Mouse (Mus musculus) limb, embryonic 10.5 days (tissue): Measurements from ENCODE around the gene Capzb. TPM values are rescaled to one million over a fixed set of nuclear protein-coding genes. Genes with fewer than 3 reads are reported as not detected.

ENCODE experiments used
- DNase-seq: peaks from one replicate; pipeline ENCODE4 v3.0.0-alpha.2; 2017; ENCODE audit warnings: low spot score
- H3K27ac ChIP-seq: fragments of 300-500 bp; sonication (generic); 2 replicates; pipeline ENCODE4 v1.5.1; 2016; ENCODE audit warnings: mild to moderate bottlenecking
- H3K27me3 ChIP-seq: fragments of 300-500 bp; sonication (generic); 2 replicates; pipeline ENCODE4 v1.6.1; 2016; ENCODE audit warnings: low read depth, mild to moderate bottlenecking; ENCODE audit not compliant: poor library complexity, severe bottlenecking
- H3K36me3 ChIP-seq: fragments of 300-500 bp; sonication (generic); 2 replicates; pipeline ENCODE4 v1.6.1; 2016; ENCODE audit warnings: mild to moderate bottlenecking, moderate library complexity
- H3K4me1 ChIP-seq: fragments of 300-500 bp; sonication (generic); 2 replicates; pipeline ENCODE4 v1.6.1; 2016
- H3K4me3 ChIP-seq: fragments of 300-500 bp; sonication (generic); 2 replicates; pipeline ENCODE4 v1.5.1; 2016; ENCODE audit warnings: mild to moderate bottlenecking, moderate library complexity
- H3K9me3 ChIP-seq: fragments of 300-500 bp; sonication (generic); replicated peaks from 2 replicates; pipeline ENCODE4 v1.6.1; 2016; ENCODE audit warnings: mild to moderate bottlenecking
- WGBS: fragments of 180-500 bp; shearing (Covaris S2); methylation state at CpG from one replicate; pipeline ENCODE4 v1.1.7; 2016; 5-methylcytosine and 5-hydroxymethylcytosine counted together
- polyA plus RNA-seq: library from polyadenylated mRNA; unstranded; fragments of >200 nt; fragmentation: Nextera tagmentation; extraction: Ambion mirVana; gene quantifications from 2 replicates; pipeline ENCODE4 v1.2.1, GENCODE M21; 2016

The Capzb gene
- polyA plus RNA-seq, 1 experiment from 2014 or later, result 390 TPM

GRCm38 (mm10) chr4:139221837-139222236 is 29.1 kb downstream of the Capzb start:
- Histone ChIP-seq H3K27me3 (no peaks in the 10 kb centered on the region), H3K27ac (no peak overlapping the region), H3K36me3 (peaks cover 45% of the 10 kb centered on the region), H3K4me1 (peaks cover 67% of the 10 kb centered on the region), H3K9me3 (no peaks in the 10 kb centered on the region), H3K4me3 (no peak overlapping the region)
- no peak for DNase-seq
- 89% methylated on average over 4 of the region's 4 CpGs for WGBS

GRCm38 (mm10) chr4:139225115-139225514 is 32.4 kb downstream of the Capzb start:
- 83% methylated on average over 5 of the region's 5 CpGs for WGBS
- Histone ChIP-seq H3K9me3 (no peaks in the 10 kb centered on the region), H3K4me3 (no peak overlapping the region), H3K36me3 (peaks cover 43% of the 10 kb centered on the region), H3K27me3 (no peaks in the 10 kb centered on the region), H3K27ac (no peak overlapping the region), H3K4me1 (peaks cover 67% of the 10 kb centered on the region)
- no peak for DNase-seq

GRCm38 (mm10) chr4:139225944-139226343 is 33.2 kb downstream of the Capzb start:
- DNase-seq, result no peak
- no peak overlapping the region for H3K27ac ChIP-seq
- H3K27me3 ChIP-seq, result no peaks in the 10 kb centered on the region
- H3K4me3 ChIP-seq, result no peak overlapping the region
- peaks cover 69% of the 10 kb centered on the region for H3K4me1 ChIP-seq
- H3K36me3 ChIP-seq, result peaks cover 36% of the 10 kb centered on the region
- 88% methylated on average over 4 of the region's 4 CpGs for WGBS
- no peaks in the 10 kb centered on the region for H3K9me3 ChIP-seq

GRCm38 (mm10) chr4:139226504-139227216 is 34.0 kb downstream of the Capzb start:
- Histone ChIP-seq H3K36me3 (peaks cover 34% of the 10 kb centered on the region), H3K9me3 (no peaks in the 10 kb centered on the region), H3K4me1 (peaks cover 76% of the 10 kb centered on the region), H3K4me3 (no peak overlapping the region), H3K27me3 (no peaks in the 10 kb centered on the region), H3K27ac (no peak overlapping the region)
- WGBS, result 89% methylated on average over 13 of the region's 13 CpGs
- DNase-seq, result no peak

GRCm38 (mm10) chr4:139227923-139228322 is 35.2 kb downstream of the Capzb start:
- 85% methylated on average over 7 of the region's 7 CpGs for WGBS
- Histone ChIP-seq H3K4me1 (peaks cover 86% of the 10 kb centered on the region), H3K36me3 (peaks cover 28% of the 10 kb centered on the region), H3K9me3 (no peaks in the 10 kb centered on the region), H3K27ac (peak overlapping the region; percentile 34; the same call in 1 of the 2 replicates), H3K4me3 (no peak overlapping the region), H3K27me3 (no peaks in the 10 kb centered on the region)
- DNase-seq, result no peak

DNA sequence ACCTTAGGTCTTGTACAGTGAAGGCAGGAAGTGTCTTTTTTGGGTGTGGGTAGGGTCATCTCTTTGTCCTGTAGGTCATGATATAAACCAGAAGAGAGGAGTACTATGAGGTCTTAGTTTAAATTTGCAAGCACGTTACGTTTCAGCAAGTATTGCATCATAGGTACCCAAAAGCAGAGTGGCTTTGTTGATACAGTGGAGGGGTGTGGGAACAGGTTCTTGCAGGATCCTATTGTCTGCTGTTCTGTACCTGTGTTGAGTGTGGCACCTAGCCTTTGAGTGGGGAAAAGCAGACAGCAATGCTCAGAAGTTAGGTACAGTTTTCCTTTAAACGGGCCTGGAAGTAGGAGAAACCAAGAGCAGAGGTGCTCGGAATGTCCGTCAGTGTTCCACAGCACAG is 36.6 kb downstream of the Capzb start:
- Histone ChIP-seq H3K36me3 (peaks cover 36% of the 10 kb centered on the region), H3K4me3 (no peak overlapping the region), H3K27me3 (no peaks in the 10 kb centered on the region), H3K4me1 (peaks cover 77% of the 10 kb centered on the region), H3K27ac (0 out of 2 replicates have a peak overlapping the region, but pooled peaks have one; percentile 46), H3K9me3 (no peaks in the 10 kb centered on the region)
- 90% methylated on average over 5 of the region's 5 CpGs for WGBS
- DNase-seq, result no peak

DNA sequence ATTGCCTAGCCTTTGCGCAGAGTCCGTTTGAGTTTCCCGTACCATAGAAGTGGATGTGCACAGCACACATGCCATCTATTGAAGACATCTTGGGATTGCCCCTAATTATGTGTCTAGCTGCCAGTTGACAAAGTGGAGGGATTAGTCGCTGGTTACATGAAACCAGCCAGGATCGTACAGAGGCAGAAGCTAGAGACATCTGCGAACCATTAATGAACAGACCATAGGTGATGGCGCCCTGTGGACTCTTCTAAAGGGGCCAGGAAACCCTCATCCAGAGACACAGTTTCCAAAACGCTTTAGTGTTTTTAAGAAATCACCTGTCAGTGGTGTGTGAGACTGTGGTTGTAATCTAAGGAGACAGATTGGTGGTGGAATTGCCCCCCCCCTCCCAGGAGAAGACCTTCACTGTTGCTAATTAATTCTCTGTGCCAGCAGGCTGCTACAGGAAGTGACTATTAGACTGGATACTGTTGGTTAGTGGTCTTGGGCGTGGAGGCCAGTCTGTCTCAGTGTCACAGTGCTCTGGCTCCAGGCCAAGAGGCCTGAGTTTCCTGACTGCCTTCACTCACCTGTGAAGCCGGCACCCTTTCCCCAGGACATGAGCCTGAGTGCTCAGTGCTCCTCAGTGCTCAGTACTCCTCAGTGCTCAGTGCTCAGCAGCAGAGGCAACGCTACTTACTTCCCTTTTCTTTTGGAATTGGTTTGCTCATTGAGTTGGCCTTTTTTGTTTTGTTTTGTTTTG is 37.8 kb downstream of the Capzb start:
- WGBS, result 24% methylated on average over 11 of the region's 11 CpGs
- no peak for DNase-seq
- Histone ChIP-seq H3K9me3 (no peaks in the 10 kb centered on the region), H3K27ac (0 out of 2 replicates have a peak overlapping the region, but pooled peaks have one; percentile 14), H3K36me3 (peaks cover 36% of the 10 kb centered on the region), H3K4me3 (no peak overlapping the region), H3K4me1 (peaks cover 84% of the 10 kb centered on the region), H3K27me3 (no peaks in the 10 kb centered on the region)

- peak overlapping the region; percentile 14; the same call in 1 of the 2 replicates for H3K27ac ChIP-seq
- H3K4me3 ChIP-seq, result no peak overlapping the region
- H3K4me1 ChIP-seq, result peaks cover 81% of the 10 kb centered on the region
- H3K36me3 ChIP-seq, result peaks cover 30% of the 10 kb centered on the region
- no peaks in the 10 kb centered on the region for H3K9me3 ChIP-seq
- 75% methylated on average over 8 of the region's 8 CpGs for WGBS
- DNase-seq, result no peak
- no peaks in the 10 kb centered on the region for H3K27me3 ChIP-seq
Measured at GRCm38 (mm10) chr4:139231163-139231562, 38.5 kb downstream of the Capzb start.

GRCm38 (mm10) chr4:139232479-139233145 is 39.9 kb downstream of the Capzb start:
- H3K27ac ChIP-seq, result no peak overlapping the region
- no peak overlapping the region for H3K4me3 ChIP-seq
- H3K4me1 ChIP-seq, result peaks cover 69% of the 10 kb centered on the region
- 63% methylated on average over 6 of the region's 6 CpGs for WGBS
- H3K27me3 ChIP-seq, result no peaks in the 10 kb centered on the region
- no peaks in the 10 kb centered on the region for H3K9me3 ChIP-seq
- peak; percentile 57 for DNase-seq
- peaks cover 25% of the 10 kb centered on the region for H3K36me3 ChIP-seq

DNA sequence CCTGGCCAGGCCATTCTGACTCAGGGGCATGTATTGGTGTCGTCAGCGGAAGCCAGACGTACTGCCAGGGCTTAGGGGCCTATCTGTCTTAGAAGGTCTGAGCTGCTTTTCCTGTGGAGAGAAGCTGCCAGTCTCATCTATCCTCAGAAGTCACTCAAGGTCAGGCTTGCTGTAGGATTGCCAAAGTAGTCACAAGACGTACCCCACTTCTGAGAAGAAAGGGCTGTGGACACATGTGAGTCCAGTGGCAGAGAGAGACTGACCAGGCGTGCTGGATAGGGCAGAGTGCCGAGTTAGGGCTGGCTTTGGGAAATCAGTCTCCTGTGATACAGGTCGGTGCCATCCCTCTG is 40.4 kb downstream of the Capzb start:
- Histone ChIP-seq H3K36me3 (peaks cover 23% of the 10 kb centered on the region), H3K27ac (no peak overlapping the region), H3K27me3 (no peaks in the 10 kb centered on the region), H3K9me3 (no peaks in the 10 kb centered on the region), H3K4me3 (no peak overlapping the region), H3K4me1 (peaks cover 68% of the 10 kb centered on the region)
- WGBS, result 92% methylated on average over 7 of the region's 7 CpGs
- no peak for DNase-seq

GRCm38 (mm10) chr4:139233755-139234254 is 41.1 kb downstream of the Capzb start:
- H3K27me3 ChIP-seq, result no peaks in the 10 kb centered on the region
- WGBS, result 92% methylated on average over 4 of the region's 4 CpGs
- H3K9me3 ChIP-seq, result no peaks in the 10 kb centered on the region
- H3K4me3 ChIP-seq, result no peak overlapping the region
- no peak overlapping the region for H3K27ac ChIP-seq
- peaks cover 68% of the 10 kb centered on the region for H3K4me1 ChIP-seq
- H3K36me3 ChIP-seq, result peaks cover 28% of the 10 kb centered on the region
- no peak for DNase-seq

GRCm38 (mm10) chr4:139234261-139234660 is 41.6 kb downstream of the Capzb start:
- no peak for DNase-seq
- H3K27ac ChIP-seq, result no peak overlapping the region
- H3K4me1 ChIP-seq, result peaks cover 66% of the 10 kb centered on the region
- no peaks in the 10 kb centered on the region for H3K27me3 ChIP-seq
- no peaks in the 10 kb centered on the region for H3K9me3 ChIP-seq
- WGBS, result 96% methylated on average over 4 of the region's 4 CpGs
- peaks cover 32% of the 10 kb centered on the region for H3K36me3 ChIP-seq
- H3K4me3 ChIP-seq, result no peak overlapping the region

- Histone ChIP-seq H3K9me3 (no peaks in the 10 kb centered on the region), H3K27me3 (no peaks in the 10 kb centered on the region), H3K4me1 (peaks cover 59% of the 10 kb centered on the region), H3K27ac (no peak overlapping the region), H3K4me3 (no peak overlapping the region), H3K36me3 (peaks cover 45% of the 10 kb centered on the region)
- 91% methylated on average over 7 of the region's 7 CpGs for WGBS
- no peak for DNase-seq
Measured at GRCm38 (mm10) chr4:139235556-139235955, 42.9 kb downstream of the Capzb start.
